Mouse (Mus musculus): ENCODE results near the gene Gnai2. TPM values are rescaled to one million over a fixed set of nuclear protein-coding genes. Genes with fewer than 3 reads are reported as not detected.

Gnai2 gene
- 454 and 485 TPM in 2 replicates for polyA plus RNA-seq (2012; rRNA removed)

DNA sequence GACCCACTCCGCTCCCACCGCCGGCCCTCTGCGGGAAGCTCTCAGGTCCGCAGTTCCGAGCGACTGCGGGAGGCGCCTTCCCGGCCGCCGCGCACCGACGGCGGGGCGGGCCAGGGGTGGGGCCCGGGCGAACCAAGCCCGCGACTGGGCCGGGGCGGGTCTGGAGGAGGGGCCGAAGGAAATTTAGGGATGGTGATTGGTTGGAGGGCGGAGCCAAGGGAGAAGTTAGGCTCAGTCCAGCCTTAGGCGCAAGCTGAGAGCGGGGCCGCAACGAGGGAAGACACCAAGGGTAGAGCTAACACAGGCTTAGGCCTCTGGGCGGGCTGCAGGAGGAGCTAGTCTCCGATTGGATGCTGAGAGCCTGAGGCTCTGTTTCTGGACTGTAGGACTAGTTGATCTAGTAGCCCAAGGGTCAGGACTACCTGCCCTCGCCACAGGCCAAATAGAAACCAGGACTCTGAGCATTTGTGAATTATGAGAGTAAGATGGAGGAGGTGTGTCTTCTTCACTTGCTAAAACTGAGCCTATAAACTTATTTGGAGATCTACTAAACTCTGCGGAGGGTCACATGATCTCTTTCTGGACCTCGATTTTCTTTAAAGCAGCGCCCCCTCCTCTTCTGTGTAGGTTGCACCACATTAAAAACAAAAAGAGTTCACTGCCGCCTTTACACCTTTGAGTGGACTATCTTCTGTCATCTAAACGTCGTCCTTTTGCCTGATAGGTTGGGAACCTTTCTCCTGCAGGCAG, at the start of gene Gnai2:
Gene Gnai2, minus strand, starts transcription at position 89 of the 750 bp plus-strand sequence.

GRCm38 (mm10) chr9:107679501-107679900, 44.3 kb upstream of the Gnai2 start, which contains the start of gene Gnat1:
Gene Gnat1 (minus strand): TSS chr9:107679712.

DNA sequence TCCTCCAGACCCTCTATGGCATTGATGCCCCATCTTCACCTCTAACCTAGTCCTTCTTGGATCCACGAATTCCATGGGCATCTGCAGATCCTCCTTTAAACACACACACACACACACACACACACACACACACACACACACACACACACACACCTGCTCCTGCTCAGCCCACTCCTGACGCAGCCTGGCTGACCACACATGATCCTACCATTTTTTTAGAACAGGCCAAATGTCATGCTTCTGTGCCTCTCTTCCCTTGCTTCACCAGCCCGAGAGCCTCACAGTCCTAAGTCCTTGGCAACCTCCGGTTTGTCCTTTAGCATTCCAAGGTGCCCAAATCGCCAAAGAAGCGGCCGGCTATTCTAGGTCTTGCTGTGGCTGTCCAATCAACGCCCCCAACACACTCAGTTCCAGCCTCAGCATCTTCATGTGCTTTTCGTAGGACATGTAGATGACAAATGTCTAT, 34.3 kb upstream of the Gnai2 start, which contains the start of gene Slc38a3:
Gene Slc38a3, minus strand, starts transcription at position 51 of the 466 bp plus-strand sequence.

DNA sequence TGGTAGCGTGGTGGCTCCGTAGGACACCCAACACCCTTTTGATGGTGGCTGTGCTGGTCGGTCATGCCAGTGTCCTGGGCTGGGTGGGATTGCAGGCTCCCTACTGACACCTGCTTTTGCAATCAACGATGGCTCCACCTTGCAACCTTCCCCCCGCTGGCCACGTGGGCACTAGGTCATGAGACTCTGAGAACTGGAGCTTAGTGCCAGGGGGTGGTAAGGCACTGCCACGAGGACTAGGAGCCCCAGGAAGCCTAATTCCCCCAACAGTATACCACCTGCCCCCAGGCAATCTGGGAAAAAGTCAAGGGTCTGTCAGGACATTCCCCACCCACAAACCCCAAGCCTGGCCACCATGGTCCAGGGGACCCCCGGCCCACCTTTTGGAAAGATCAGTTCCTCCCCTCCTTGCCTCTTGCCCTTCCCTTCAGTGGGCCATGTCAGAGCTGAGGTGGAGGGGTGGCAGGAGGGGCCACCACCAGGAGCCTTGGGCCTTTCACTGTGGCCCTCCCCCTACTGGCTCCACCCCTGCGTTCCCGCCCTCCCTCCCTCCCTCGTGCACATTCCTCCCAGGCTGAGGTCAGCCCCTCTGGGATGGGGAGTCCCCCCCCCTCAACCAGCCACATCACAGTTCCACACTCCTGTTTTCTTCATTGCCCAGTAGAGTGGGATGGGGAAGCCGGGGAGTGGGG, 26.3 kb downstream of the Gnai2 start, which contains the start of gene Sema3b:
Gene Sema3b, minus strand, starts transcription at position 489 of the 692 bp plus-strand sequence.

GRCm38 (mm10) chr9:107586974-107587832, 48.0 kb downstream of the Gnai2 start, which contains the start of gene Ifrd2:
Gene Ifrd2 (plus strand): TSS chr9:107587642.

GRCm38 (mm10) chr9:107580501-107581317, 54.5 kb downstream of the Gnai2 start, which contains the start of gene Hyal3:
Gene Hyal3 (plus strand): TSS chr9:107580818.

GRCm38 (mm10) chr9:107578587-107578986, 56.6 kb downstream of the Gnai2 start, which contains the start of gene Naa80:
Gene Naa80 (plus strand): TSS chr9:107578887.

DNA sequence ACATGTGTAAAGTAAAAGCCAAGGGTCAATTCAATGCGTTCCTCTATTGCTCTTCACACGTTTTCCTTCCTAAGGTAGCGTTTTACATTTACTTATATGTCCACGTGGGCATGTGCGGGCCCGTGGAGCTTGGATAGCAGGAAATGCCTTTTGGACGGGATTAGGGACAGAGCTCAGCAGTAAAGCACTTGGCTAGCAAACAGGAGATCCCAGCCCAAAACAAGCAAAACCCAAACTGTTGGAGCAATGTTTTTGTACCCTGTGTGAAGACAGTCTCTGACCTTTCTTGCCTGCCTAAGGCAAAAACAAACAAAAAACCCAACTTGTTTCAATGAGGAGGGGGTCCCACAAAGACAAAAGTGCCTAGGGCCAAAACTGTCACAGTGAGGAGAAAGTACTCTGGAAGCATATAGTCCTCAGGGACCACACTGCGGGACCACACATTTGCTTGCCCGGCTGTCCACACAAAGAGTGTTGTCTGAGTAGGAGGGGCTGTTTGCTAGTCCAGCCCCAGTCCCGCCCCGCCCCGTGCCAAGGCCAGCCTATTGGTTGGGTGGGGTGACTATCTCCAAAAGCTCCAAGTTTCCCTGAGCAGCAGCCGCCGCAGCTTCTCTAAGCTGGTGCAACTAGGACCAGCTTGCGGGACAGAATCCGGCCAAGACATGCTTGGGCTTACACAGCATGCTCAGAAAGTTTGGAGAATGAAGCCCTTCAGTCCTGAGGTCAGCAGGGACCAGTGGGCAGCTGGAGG, 58.6 kb downstream of the Gnai2 start, which contains the start of gene Hyal1:
Gene Hyal1, plus strand, starts transcription at position 571 of the 751 bp plus-strand sequence.

DNA sequence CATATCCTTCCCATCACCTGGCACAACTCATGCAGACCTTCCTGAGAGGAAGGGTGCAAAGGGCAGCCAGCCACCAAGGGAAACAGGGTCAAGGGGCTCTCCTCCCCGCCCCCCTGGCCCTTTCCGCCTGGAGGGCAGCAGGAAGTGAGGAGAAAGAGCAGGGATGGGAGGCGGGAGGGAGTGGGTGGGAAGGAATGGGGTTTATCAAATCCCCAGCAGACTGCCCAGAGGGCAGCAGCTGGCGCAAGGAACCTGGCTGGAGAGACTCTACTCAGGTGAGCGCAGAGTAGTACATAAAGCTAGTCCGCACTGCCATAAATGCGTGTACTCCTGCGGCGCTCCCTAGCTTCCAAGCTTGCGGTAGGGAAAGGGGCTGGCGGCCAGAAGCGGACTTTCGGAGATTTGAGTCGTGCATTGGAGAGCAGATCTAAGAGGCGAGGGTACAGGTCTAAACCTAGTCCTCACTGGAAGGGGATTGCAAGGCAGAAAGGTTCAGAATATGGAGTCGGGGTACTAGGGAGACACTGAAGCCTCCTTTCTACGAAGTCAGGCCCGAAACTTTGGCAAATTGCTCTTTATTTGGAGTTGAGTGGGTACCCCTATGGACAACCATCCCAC, 67.4 kb downstream of the Gnai2 start, which contains the start of gene Hyal2:
Gene Hyal2, plus strand, starts transcription at position 244 of the 618 bp plus-strand sequence.

Other genes with a start within 250 kb of the Gnai2 start
- 82.6 and 102 TPM in 2 replicates for gene Cacna2d2, start 235.8 kb downstream of the Gnai2 start, polyA plus RNA-seq (2012; rRNA removed)
- gene Tmem115, start 101.4 kb downstream of the Gnai2 start, polyA plus RNA-seq (2012; rRNA removed): 32.8 and 33.5 TPM in 2 replicates
- 27.6 and 30.1 TPM in 2 replicates for gene Cyb561d2, start 93.2 kb downstream of the Gnai2 start, polyA plus RNA-seq (2012; rRNA removed)
- 78.8 and 83.5 TPM in 2 replicates for gene Nprl2, start 93.1 kb downstream of the Gnai2 start, polyA plus RNA-seq (2012; rRNA removed)
- 5.8 and 7.0 TPM in 2 replicates for gene Zmynd10, start 88.1 kb downstream of the Gnai2 start, polyA plus RNA-seq (2012; rRNA removed)
- 34.2 and 44.6 TPM in 2 replicates for gene Rassf1, start 83.8 kb downstream of the Gnai2 start, polyA plus RNA-seq (2012; rRNA removed)
- gene Tusc2, start 72.1 kb downstream of the Gnai2 start, polyA plus RNA-seq (2012; rRNA removed): 78.2 and 82.7 TPM in 2 replicates
- 62.7 and 63.0 TPM in 2 replicates for gene Hyal2, start 67.4 kb downstream of the Gnai2 start, polyA plus RNA-seq (2012; rRNA removed)
- gene Hyal1, start 58.4 kb downstream of the Gnai2 start, polyA plus RNA-seq (2012; rRNA removed): 4.3 and 4.8 TPM in 2 replicates
- 26.0 and 30.3 TPM in 2 replicates for gene Naa80, start 56.5 kb downstream of the Gnai2 start, polyA plus RNA-seq (2012; rRNA removed)
- gene Hyal3, start 54.5 kb downstream of the Gnai2 start, polyA plus RNA-seq (2012; rRNA removed): 1.2 and 1.3 TPM in 2 replicates
- gene Ifrd2, start 47.7 kb downstream of the Gnai2 start, polyA plus RNA-seq (2012; rRNA removed): 24.6 and 30.0 TPM in 2 replicates
- 5.2 and 9.8 TPM in 2 replicates for gene Sema3b, start 26.1 kb downstream of the Gnai2 start, polyA plus RNA-seq (2012; rRNA removed)
- gene Slc38a3, start 34.2 kb upstream of the Gnai2 start, polyA plus RNA-seq (2012; rRNA removed): 60.5 and 67.7 TPM in 2 replicates
- gene Gnat1, start 44.3 kb upstream of the Gnai2 start, polyA plus RNA-seq (2012; rRNA removed): 0.13 and 0.43 TPM in 2 replicates
- gene Sema3f, start 75.1 kb upstream of the Gnai2 start, polyA plus RNA-seq (2012; rRNA removed): 112 and 151 TPM in 2 replicates
- 205 and 224 TPM in 2 replicates for gene Rbm5, start 135.6 kb upstream of the Gnai2 start, polyA plus RNA-seq (2012; rRNA removed)
- gene Rbm6, start 237.9 kb upstream of the Gnai2 start, polyA plus RNA-seq (2012; rRNA removed): 91.0 and 99.6 TPM in 2 replicates

Data from central nervous system, embryonic 14 days (tissue).